Mouse (Mus musculus): ENCODE data around the gene Golga2.

GRCm38 (mm10) chr2:32287923-32288367 lies 761 bp downstream of the Golga2 start, which contains the start of gene Swi5:
- TF ChIP-seq POLR2A (IDR thresholded peaks at IDR 0.05; ENCODE audit: low read depth, low read length): peak; percentile 89
- no peak for TF ChIP-seq CTCF (IDR thresholded peaks at IDR 0.05; ENCODE audit: borderline replicate concordance, insufficient read depth, low read length)
